ENCODE assay signal across 16 mouse cellular contexts in the genomic region with DNA sequence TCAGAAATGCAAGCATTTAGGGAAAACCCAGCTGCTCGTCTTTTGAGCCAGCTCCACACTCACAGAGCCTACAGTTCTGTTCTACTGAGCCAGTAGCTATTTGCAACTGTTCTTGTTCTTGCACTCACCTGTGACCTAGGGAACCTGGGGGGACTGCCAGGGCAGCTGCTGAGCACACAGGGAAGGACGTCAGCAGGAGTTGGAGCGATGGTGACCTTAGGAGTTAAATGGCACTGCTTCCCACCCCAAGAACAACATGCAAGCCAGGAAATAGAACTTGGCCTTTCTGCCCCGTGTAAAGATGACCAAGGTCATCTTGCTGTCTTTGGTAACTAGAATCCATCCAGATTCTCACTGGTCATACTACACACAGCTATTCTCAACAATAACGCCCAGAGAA.
"Had no signal": no experiment of that assay in that cellular context is flagged by ENCODE, and none has a peak within 500 bp of the region (broad histone marks: within the 10 kb centered on the region; RNA-seq: fewer than 3 reads in every experiment).

No protein-coding gene starts in this region.

- H3K9me3 ChIP-seq: midbrain, embryonic 10.5 days; midbrain, embryonic 13.5 days; neural tube, embryonic 13.5 days; neural tube, embryonic 15.5 days had no signal

- H3K27ac ChIP-seq: midbrain, embryonic 10.5 days; midbrain, embryonic 13.5 days; neural tube, embryonic 13.5 days; neural tube, embryonic 15.5 days had no signal

- H3K27me3 ChIP-seq: midbrain, embryonic 13.5 days; neural tube, embryonic 13.5 days; neural tube, embryonic 15.5 days had no signal

- H3K9ac ChIP-seq: lung, embryonic 14.5 days; midbrain, embryonic 13.5 days; neural tube, embryonic 13.5 days; neural tube, embryonic 15.5 days had no signal

- DNase-seq: lung, adult 18-20 months; lung, embryonic 14.5 days; lung, postnatal 10 days; lung, postnatal 4 days; retina, postnatal 1 day; right cerebral cortex, adult 18-20 months; right cerebral cortex, postnatal 25 days; right cerebral cortex, postnatal 4 days; thymus, adult 18-20 months; thymus, postnatal 14 days; thymus, postnatal 36 days had no signal

- H3K4me3 ChIP-seq: midbrain, embryonic 10.5 days; midbrain, embryonic 13.5 days; myocyte; neural tube, embryonic 13.5 days; neural tube, embryonic 15.5 days had no signal
